Mouse (Mus musculus) heart, adult 9 months (tissue): ENCODE measurements at regions not wholly inside any gene's neighbourhood (a gene's known extent, or its start where the extent isn't known, plus 50 kb on each side); places are given as distances from the start of the nearest gene placed in this dataset.

Experiments
- DNase-seq, 2 experiments: peaks; one replicate each; pipeline ENCODE4 v3.0.0; 2022; ENCODE audit warnings: low spot score in 2 of 2

GRCm38 (mm10) chr5:111656436-111656835, 77.3 kb upstream of the Gm26897 start:
- DNase-seq = no peak

GRCm38 (mm10) chr5:111657759-111658429, 75.8 kb upstream of the Gm26897 start:
- no peak for DNase-seq

GRCm38 (mm10) chr5:111659229-111659628, 74.5 kb upstream of the Gm26897 start:
- no peak for DNase-seq

- DNase-seq = no peak
Measured at GRCm38 (mm10) chr5:111660447-111660846, 73.3 kb upstream of the Gm26897 start.

GRCm38 (mm10) chr5:111660968-111661367, 72.8 kb upstream of the Gm26897 start:
- DNase-seq = no peak

GRCm38 (mm10) chr5:111661971-111662370, 71.8 kb upstream of the Gm26897 start:
- peak; percentile 62 to 67 for DNase-seq

- no peak for DNase-seq
Measured at GRCm38 (mm10) chr5:111663831-111664230, 69.9 kb upstream of the Gm26897 start.

GRCm38 (mm10) chr5:111665406-111665805, 68.3 kb upstream of the Gm26897 start:
- DNase-seq = no peak

- no peak for DNase-seq
Measured at GRCm38 (mm10) chr5:111666007-111666406, 67.7 kb upstream of the Gm26897 start.

GRCm38 (mm10) chr5:111667901-111668300, 65.8 kb upstream of the Gm26897 start:
- no peak for DNase-seq

GRCm38 (mm10) chr5:111669139-111669538, 64.6 kb upstream of the Gm26897 start:
- DNase-seq = no peak

GRCm38 (mm10) chr5:111671762-111672161, 62.0 kb upstream of the Gm26897 start:
- peak in 1 of 2 experiments; percentile 17 for DNase-seq

- DNase-seq = no peak
Measured at GRCm38 (mm10) chr5:111674976-111675672, 58.6 kb upstream of the Gm26897 start.

GRCm38 (mm10) chr5:111675673-111676261, 58.0 kb upstream of the Gm26897 start:
- peak; percentile 91 to 92 for DNase-seq

GRCm38 (mm10) chr5:111677847-111678311, 55.8 kb upstream of the Gm26897 start:
- no peak for DNase-seq

GRCm38 (mm10) chr5:111678496-111678895, 55.2 kb upstream of the Gm26897 start:
- no peak for DNase-seq

- no peak for DNase-seq
Measured at GRCm38 (mm10) chr5:111681362-111682028, 52.2 kb upstream of the Gm26897 start.

GRCm38 (mm10) chr5:111682899-111683298, 50.8 kb upstream of the Gm26897 start:
- DNase-seq = peak; percentile 40 to 42
